Mouse (Mus musculus) CH12.LX (cell line): ENCODE results near the gene Rae1. TPM values are rescaled to one million over a fixed set of nuclear protein-coding genes. Genes with fewer than 3 reads are reported as not detected.

ENCODE experiments used
- DNase-seq: peaks from one replicate; pipeline ENCODE4 v3.0.0-alpha.2; 2013; ENCODE audit errors: extremely low read depth
- H3K27ac ChIP-seq: 2 replicates; pipeline ENCODE4 v1.5.1; 2012; ENCODE audit warnings: low read depth, mild to moderate bottlenecking, control low read depth, moderate library complexity; ENCODE audit not compliant: insufficient read depth
- H3K27me3 ChIP-seq: replicated peaks from 2 replicates; pipeline ENCODE3; 2012; ENCODE audit warnings: inconsistent platforms
- H3K36me3 ChIP-seq, 2 experiments: replicated peaks in 1 of 2; 2 replicates each; pipeline versions ENCODE3 to v1.6.1; 2012; ENCODE audit warnings: inconsistent platforms in 1 of 2, low read length in 1 of 2, mild to moderate bottlenecking in 1 of 2, mixed read lengths in 1 of 2, moderate library complexity in 1 of 2; ENCODE audit not compliant: control insufficient read depth in 1 of 2, insufficient read depth in 1 of 2
- H3K4me1 ChIP-seq, 2 experiments: 2 replicates each; pipeline ENCODE4 v1.6.1; 2012; ENCODE audit warnings: inconsistent platforms in 1 of 2, moderate library complexity in 1 of 2; ENCODE audit not compliant: insufficient read depth in 2 of 2, control insufficient read depth in 1 of 2
- H3K4me2 ChIP-seq: 2 replicates; pipeline ENCODE4 v1.6.1; 2012; ENCODE audit warnings: low read depth, mild to moderate bottlenecking, control low read depth; ENCODE audit not compliant: poor library complexity, insufficient read depth, severe bottlenecking
- H3K4me3 ChIP-seq, 3 experiments: fragments of 150-350 bp in 1 of 3; sonication (generic) in 1 of 3; replicated peaks in 1 of 3; 2 replicates each; pipeline versions ENCODE3 to v1.5.1; 2011 to 2012; ENCODE audit warnings: low read depth in 2 of 3, low read length in 2 of 3, mild to moderate bottlenecking in 2 of 3, moderate library complexity in 2 of 3, control low read depth in 1 of 3, improper control_type of control experiment in 1 of 3, inconsistent platforms in 1 of 3, mixed read lengths in 1 of 3; ENCODE audit not compliant: poor library complexity in 1 of 3
- H3K79me2 ChIP-seq: replicated peaks from 2 replicates; pipeline ENCODE4 v1.6.1; 2012; ENCODE audit warnings: mild to moderate bottlenecking, moderate library complexity; ENCODE audit not compliant: control insufficient read depth, poor library complexity, insufficient read depth, severe bottlenecking; ENCODE audit errors: extremely low read depth
- H3K9ac ChIP-seq: 2 replicates; pipeline ENCODE4 v1.6.1; 2012; ENCODE audit warnings: low read depth, mild to moderate bottlenecking, control low read depth, moderate library complexity; ENCODE audit not compliant: insufficient read depth
- H3K9me3 ChIP-seq: replicated peaks from 2 replicates; pipeline ENCODE3; 2012; ENCODE audit warnings: low read length, inconsistent platforms, mixed read lengths
- BHLHE40 ChIP-seq: IDR thresholded peaks from 2 replicates; pipeline ENCODE4 v1.6.1; 2011; ENCODE audit warnings: mild to moderate bottlenecking, low read depth, low read length, improper control_type of control experiment
- CHD2 ChIP-seq: IDR thresholded peaks from 2 replicates; pipeline ENCODE4 v1.6.1; 2011; ENCODE audit warnings: low read length, improper control_type of control experiment
- CTCF ChIP-seq, 2 experiments: IDR thresholded peaks in 1 of 2; conservative IDR thresholded peaks in 1 of 2; 2 replicates each; pipeline ENCODE4 v1.5.1; 2011 to 2012; ENCODE audit warnings: low read depth in 2 of 2, low read length in 2 of 2, improper control_type of control experiment in 1 of 2, inconsistent platforms in 1 of 2, mild to moderate bottlenecking in 1 of 2, moderate library complexity in 1 of 2
- GABPA ChIP-seq: IDR thresholded peaks from 2 replicates; pipeline ENCODE4 v1.6.1; 2012; ENCODE audit warnings: low read depth, low read length, improper control_type of control experiment, inconsistent platforms; ENCODE audit not compliant: insufficient replicate concordance
- MAX ChIP-seq: IDR thresholded peaks from 2 replicates; pipeline ENCODE4 v1.6.1; 2011; ENCODE audit warnings: low read length, improper control_type of control experiment
- MEF2A ChIP-seq: IDR thresholded peaks from 2 replicates; pipeline ENCODE4 v1.6.1; 2014; ENCODE audit warnings: low read depth, mild to moderate bottlenecking, inconsistent platforms, low read length, improper control_type of control experiment, borderline replicate concordance
- MXI1 ChIP-seq: IDR thresholded peaks from 2 replicates; pipeline ENCODE4 v1.6.1; 2011; ENCODE audit warnings: mild to moderate bottlenecking, low read depth, low read length, improper control_type of control experiment
- MYC ChIP-seq: IDR thresholded peaks from 2 replicates; pipeline ENCODE4 v1.6.1; 2011; ENCODE audit warnings: low read depth, mild to moderate bottlenecking, improper control_type of control experiment, low read length
- NELFE ChIP-seq: IDR thresholded peaks from 2 replicates; pipeline ENCODE4 v1.6.1; 2011; ENCODE audit warnings: low read depth, low read length, improper control_type of control experiment
- POLR2AphosphoS2 ChIP-seq: IDR thresholded peaks from 2 replicates; pipeline ENCODE4 v1.6.1; 2011; ENCODE audit warnings: low read depth, low read length, improper control_type of control experiment
- RCOR1 ChIP-seq: conservative IDR thresholded peaks from 2 replicates; pipeline ENCODE4 v1.6.1; 2012; ENCODE audit warnings: low read depth, mild to moderate bottlenecking, inconsistent platforms, low read length, improper control_type of control experiment
- SIN3A ChIP-seq: IDR thresholded peaks from 2 replicates; pipeline ENCODE4 v1.6.1; 2012; ENCODE audit warnings: low read length, improper control_type of control experiment, inconsistent platforms
- UBTF ChIP-seq: IDR thresholded peaks from 2 replicates; pipeline ENCODE4 v1.6.1; 2012; ENCODE audit warnings: low read depth, mild to moderate bottlenecking, inconsistent platforms, low read length, improper control_type of control experiment, moderate library complexity
- ZC3H11A ChIP-seq: IDR thresholded peaks from 2 replicates; pipeline ENCODE4 v1.6.1; 2012; ENCODE audit warnings: low read depth, mild to moderate bottlenecking, inconsistent platforms, low read length, improper control_type of control experiment
- ZKSCAN1 ChIP-seq: IDR thresholded peaks from 2 replicates; pipeline ENCODE4 v1.6.1; 2012; ENCODE audit warnings: low read depth, inconsistent platforms, low read length, improper control_type of control experiment, borderline replicate concordance
- ZMIZ1 ChIP-seq: IDR thresholded peaks from 2 replicates; pipeline ENCODE4 v1.6.1; 2012; ENCODE audit warnings: low read depth, mild to moderate bottlenecking, inconsistent platforms, low read length, improper control_type of control experiment
- ZNF384 ChIP-seq: IDR thresholded peaks from 2 replicates; pipeline ENCODE4 v1.6.1; 2012; ENCODE audit warnings: low read depth, low read length, improper control_type of control experiment, inconsistent platforms
- dilution Hi-C: fragments of 300-500 bp; cut with MboI; formaldehyde crosslinking; loops from 2 replicates; pipeline ENCODE4 v1.14.3; 2020; ENCODE audit warnings: low sequenced_read_pairs; ENCODE audit not compliant: extremely low pct_unique_long_range_greater_than_20kb, extremely low pct_ligation_motif_present
- in situ Hi-C: fragments of 300-500 bp; cut with MboI; formaldehyde crosslinking; loops from 3 replicates; pipeline ENCODE4 v1.14.3; 2019; ENCODE audit warnings: low sequenced_read_pairs, low pct_ligation_motif_present, low pct_unique_long_range_greater_than_20kb, mixed read lengths
- polyA plus RNA-seq: library from polyadenylated mRNA; unstranded; fragments of >175 nt; gene quantifications from 2 replicates; pipeline ENCODE4 v1.2.1, GENCODE M21; 2012; ENCODE audit warnings: low read depth; ENCODE audit not compliant: insufficient read length
- total RNA-seq, 2 experiments: library from RNA; depleted of rRNA; stranded (reverse); fragments of 300-350 nt in 1 of 2; fragments of >200 nt in 1 of 2; gene quantifications; 2 replicates each; pipeline ENCODE4 v1.2.3; 2012 to 2014

Gene Rae1
- total and polyA plus RNA-seq, 3 experiments: 86.3 to 114 (median 95.0) TPM

DNA sequence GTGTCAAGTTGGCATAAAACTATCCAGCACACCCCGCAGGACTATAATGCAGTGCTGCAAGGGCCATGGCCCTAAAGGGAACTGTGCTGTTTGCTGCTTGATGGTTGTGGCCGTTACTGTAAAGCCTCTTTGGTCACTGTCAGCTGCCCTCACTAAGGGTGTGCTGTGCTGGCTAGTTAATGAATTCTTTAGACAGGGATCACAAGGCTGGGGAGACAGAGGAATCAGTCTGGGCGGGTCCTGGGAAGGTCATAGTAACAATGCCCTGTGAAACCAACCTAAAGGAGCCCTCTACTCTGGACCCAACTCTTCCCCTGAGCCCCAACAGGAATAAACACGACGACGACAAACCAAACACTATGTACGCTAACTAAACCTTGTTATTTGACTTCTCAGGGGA, 1.4 kb upstream of the Rae1 start:
- Histone ChIP-seq H3K27ac (no peak overlapping the region), H3K4me3 (no peak overlapping the region), H3K9ac (no peak overlapping the region), H3K36me3 (peaks cover 9 to 24% of the 10 kb centered on the region in 2 experiments)
- TF ChIP-seq ZNF384 (no peak), MAX (no peak), POLR2AphosphoS2 (no peak), ZKSCAN1 (no peak), MEF2A (no peak), GABPA (no peak)
- TF ChIP-seq, all 38 proteins: peak for 0
- no peak for DNase-seq
- dilution Hi-C loops (no loop called here), in situ Hi-C loops (loop anchor here (10.0 kb wide), 1 partner anchor 524 kb away; the partner anchor contains the start of gene Fam209)
- Histone ChIP-seq H3K9me3 (no peaks in the 10 kb centered on the region), H3K4me2 (no peak overlapping the region), H3K27me3 (peaks cover 26% of the 10 kb centered on the region), H3K79me2 (peaks cover 28% of the 10 kb centered on the region), H3K4me1 (peaks cover 5 to 17% of the 10 kb centered on the region in 2 experiments)

- in situ Hi-C loops (loop anchor here (25.0 kb wide), 1 partner anchor 162 kb away; the partner anchor contains the start of gene Pck1), dilution Hi-C loops (no loop called here)
- H3K9me3 ChIP-seq: no peaks in the 10 kb centered on the region
- H3K27ac ChIP-seq: 0 out of 2 replicates have a peak overlapping the region, but pooled peaks have one; percentile 18
- peaks cover 27 to 42% of the 10 kb centered on the region in 2 experiments for H3K36me3 ChIP-seq
- H3K27me3 ChIP-seq: peaks cover 18% of the 10 kb centered on the region
- H3K4me1 ChIP-seq: peaks cover 5 to 17% of the 10 kb centered on the region in 2 experiments
- H3K9ac ChIP-seq: peak overlapping the region; percentile 77
- DNase-seq: peak; percentile 46
- H3K4me3 ChIP-seq: peak overlapping the region; percentile 69 to 95 (median 91)
- TF ChIP-seq NELFE (no peak; the same call in 1 of the 2 replicates), CTCF (conservative IDR thresholded peaks at IDR 0.05 in 1 of 2, IDR thresholded peaks at IDR 0.05 in 1 of 2; ENCODE audit: low read depth in 2 of 2, low read length in 2 of 2) (0 out of 4 replicates have a peak, but pooled peaks of 1 of the 2 experiments have one; percentile 0), MYC (peak; percentile 75), UBTF (0 out of 2 replicates have a peak, but pooled peaks have one; percentile 65), BHLHE40 (no peak), SIN3A (peak; percentile 78), ZMIZ1 (0 out of 2 replicates have a peak, but pooled peaks have one; percentile 25), MXI1 (peak; percentile 87; the same call in 1 of the 2 replicates), RCOR1 (0 out of 2 replicates have a peak, but pooled peaks have one; percentile 49), ZC3H11A (no peak), CHD2 (no peak), MAX (peak; percentile 82)
- H3K79me2 ChIP-seq: peaks cover 28% of the 10 kb centered on the region
- peak overlapping the region; percentile 80 for H3K4me2 ChIP-seq
These were observed 352 bp downstream of the Rae1 start for GRCm38 (mm10) chr2:173000285-173000652.
